Mouse (Mus musculus) E14TG2a.4 (cell line): ENCODE measurements around the gene Scaf4.

ENCODE experiments used
- H3K27me3 ChIP-seq: 2 replicates; pipeline ENCODE4 v1.6.1; 2014; ENCODE audit warnings: low read length, control low read depth; ENCODE audit not compliant: insufficient read depth
- H3K36me3 ChIP-seq: 2 replicates; pipeline ENCODE4 v1.6.1; 2014; ENCODE audit warnings: low read length, control low read depth; ENCODE audit not compliant: insufficient read depth
- H3K4me1 ChIP-seq: replicated peaks from 2 replicates; pipeline ENCODE4 v1.6.1; 2014; ENCODE audit warnings: low read depth, low read length, control low read depth
- H3K4me3 ChIP-seq: replicated peaks from 2 replicates; pipeline ENCODE4 v1.5.1; 2014; ENCODE audit warnings: mild to moderate bottlenecking, low read length
- H3K9me3 ChIP-seq: 2 replicates; pipeline ENCODE4 v1.6.1; 2014; ENCODE audit warnings: low read length, control low read depth
- CTCF ChIP-seq: conservative IDR thresholded peaks from 2 replicates; pipeline ENCODE4 v1.5.1; 2014; ENCODE audit warnings: low read length
- NANOG ChIP-seq: IDR thresholded peaks from 2 replicates; pipeline ENCODE4 v1.6.1; 2014; ENCODE audit warnings: borderline replicate concordance, low read length, mixed read lengths
- POU5F1 ChIP-seq: IDR thresholded peaks from 2 replicates; pipeline ENCODE4 v1.6.1; 2014; ENCODE audit warnings: low read length, borderline replicate concordance

Scaf4 gene

GRCm38 (mm10) chr16:90208996-90209395 is 75.3 kb downstream of the Scaf4 start:
- Histone ChIP-seq H3K4me1 (peaks cover 14% of the 10 kb centered on the region), H3K4me3 (no peak overlapping the region), H3K27me3 (peaks cover 28% of the 10 kb centered on the region), H3K36me3 (no peaks in the 10 kb centered on the region), H3K9me3 (no peaks in the 10 kb centered on the region)
- TF ChIP-seq POU5F1 (no peak), CTCF (no peak), NANOG (no peak)

- Histone ChIP-seq H3K9me3 (no peaks in the 10 kb centered on the region), H3K4me1 (peaks cover 17% of the 10 kb centered on the region), H3K36me3 (no peaks in the 10 kb centered on the region), H3K4me3 (no peak overlapping the region), H3K27me3 (peaks cover 34% of the 10 kb centered on the region)
- TF ChIP-seq NANOG (no peak), POU5F1 (no peak), CTCF (no peak)
Measured at GRCm38 (mm10) chr16:90204868-90205267, 79.4 kb downstream of the Scaf4 start.

GRCm38 (mm10) chr16:90203226-90203962 is 80.9 kb downstream of the Scaf4 start:
- Histone ChIP-seq H3K4me3 (no peak overlapping the region), H3K4me1 (peaks cover 27% of the 10 kb centered on the region), H3K9me3 (no peaks in the 10 kb centered on the region), H3K27me3 (peaks cover 27% of the 10 kb centered on the region), H3K36me3 (no peaks in the 10 kb centered on the region)
- TF ChIP-seq POU5F1 (no peak), NANOG (no peak), CTCF (no peak)

GRCm38 (mm10) chr16:90202140-90202539 is 82.2 kb downstream of the Scaf4 start:
- H3K36me3 ChIP-seq = no peaks in the 10 kb centered on the region
- H3K4me3 ChIP-seq = no peak overlapping the region
- H3K27me3 ChIP-seq = peaks cover 27% of the 10 kb centered on the region
- H3K4me1 ChIP-seq = peaks cover 30% of the 10 kb centered on the region
- TF ChIP-seq CTCF (no peak), POU5F1 (no peak), NANOG (no peak)
- no peaks in the 10 kb centered on the region for H3K9me3 ChIP-seq

GRCm38 (mm10) chr16:90199174-90199573 is 85.1 kb downstream of the Scaf4 start:
- no peak for TF ChIP-seq NANOG
- no peak for TF ChIP-seq POU5F1
- Histone ChIP-seq H3K27me3 (peaks cover 20% of the 10 kb centered on the region), H3K36me3 (no peaks in the 10 kb centered on the region), H3K9me3 (no peaks in the 10 kb centered on the region), H3K4me1 (peaks cover 34% of the 10 kb centered on the region), H3K4me3 (no peak overlapping the region)

- TF ChIP-seq NANOG (no peak), CTCF (no peak), POU5F1 (no peak)
- Histone ChIP-seq H3K4me1 (peaks cover 34% of the 10 kb centered on the region), H3K27me3 (peaks cover 19% of the 10 kb centered on the region), H3K36me3 (no peaks in the 10 kb centered on the region), H3K9me3 (no peaks in the 10 kb centered on the region), H3K4me3 (no peak overlapping the region)
Measured at GRCm38 (mm10) chr16:90198626-90199025, 85.7 kb downstream of the Scaf4 start.

- Histone ChIP-seq H3K4me3 (peak overlapping the region; percentile 73), H3K27me3 (peaks cover 15% of the 10 kb centered on the region), H3K36me3 (no peaks in the 10 kb centered on the region), H3K4me1 (peaks cover 30% of the 10 kb centered on the region), H3K9me3 (no peaks in the 10 kb centered on the region)
- TF ChIP-seq NANOG (no peak), CTCF (peak; percentile 54), POU5F1 (no peak)
Measured at GRCm38 (mm10) chr16:90197337-90197973, 86.8 kb downstream of the Scaf4 start.

GRCm38 (mm10) chr16:90196688-90197240 is 87.5 kb downstream of the Scaf4 start:
- Histone ChIP-seq H3K4me1 (peaks cover 27% of the 10 kb centered on the region), H3K27me3 (peaks cover 8% of the 10 kb centered on the region), H3K4me3 (no peak overlapping the region), H3K9me3 (no peaks in the 10 kb centered on the region), H3K36me3 (no peaks in the 10 kb centered on the region)
- TF ChIP-seq NANOG = no peak
- no peak for TF ChIP-seq CTCF
- TF ChIP-seq POU5F1 = no peak

GRCm38 (mm10) chr16:90193719-90194118 is 90.6 kb downstream of the Scaf4 start:
- Histone ChIP-seq H3K27me3 (no peaks in the 10 kb centered on the region), H3K9me3 (no peaks in the 10 kb centered on the region), H3K36me3 (no peaks in the 10 kb centered on the region), H3K4me1 (peaks cover 24% of the 10 kb centered on the region), H3K4me3 (no peak overlapping the region)
- TF ChIP-seq CTCF (no peak), POU5F1 (no peak), NANOG (no peak)
